Mouse (Mus musculus) small intestine, adult 2 months (tissue): ENCODE measurements around the gene BC107364.

ENCODE experiments used
- CTCF ChIP-seq: fragments of 200-500 bp; IDR thresholded peaks from 2 replicates; pipeline ENCODE4 v1.5.1; 2012; ENCODE audit warnings: low read depth, mild to moderate bottlenecking, control low read depth, inconsistent platforms, low read length, moderate library complexity, mixed read lengths; ENCODE audit not compliant: insufficient replicate concordance, insufficient read length; ENCODE audit errors: extremely low read depth
- POLR2A ChIP-seq: fragments of 200-500 bp; IDR thresholded peaks from 2 replicates; pipeline ENCODE4 v1.6.1; 2012; ENCODE audit warnings: low read depth, mild to moderate bottlenecking, control low read depth, inconsistent platforms, low read length, moderate library complexity

DNA sequence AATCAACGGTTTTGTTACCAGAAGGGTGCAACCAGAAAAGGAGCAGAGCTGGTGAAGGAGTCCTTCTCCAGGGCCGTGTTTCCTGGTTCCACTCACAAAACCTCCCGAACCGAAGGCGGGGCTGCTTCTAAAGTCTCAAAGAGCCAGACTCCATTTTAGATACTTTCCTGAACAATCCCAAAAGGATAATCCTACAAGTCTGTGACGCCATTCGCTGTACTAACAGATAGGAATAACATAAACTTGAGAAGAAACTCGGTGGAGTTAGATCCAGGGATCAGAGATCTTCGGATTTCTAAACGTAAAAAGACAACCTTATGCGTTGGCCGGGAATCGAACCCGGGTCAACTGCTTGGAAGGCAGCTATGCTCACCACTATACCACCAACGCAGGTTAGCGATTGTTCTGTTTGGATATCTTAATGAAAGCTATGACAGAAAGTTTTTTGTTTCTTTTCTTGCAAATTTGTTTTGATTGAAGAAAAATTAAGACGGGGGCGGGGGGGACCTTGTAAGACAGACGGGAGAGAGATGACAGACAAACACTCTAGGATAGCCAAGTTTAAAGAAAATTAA lies 48.7 kb upstream of the BC107364 start:
- TF ChIP-seq CTCF (no peak), POLR2A (no peak)
